In the genomic region with DNA sequence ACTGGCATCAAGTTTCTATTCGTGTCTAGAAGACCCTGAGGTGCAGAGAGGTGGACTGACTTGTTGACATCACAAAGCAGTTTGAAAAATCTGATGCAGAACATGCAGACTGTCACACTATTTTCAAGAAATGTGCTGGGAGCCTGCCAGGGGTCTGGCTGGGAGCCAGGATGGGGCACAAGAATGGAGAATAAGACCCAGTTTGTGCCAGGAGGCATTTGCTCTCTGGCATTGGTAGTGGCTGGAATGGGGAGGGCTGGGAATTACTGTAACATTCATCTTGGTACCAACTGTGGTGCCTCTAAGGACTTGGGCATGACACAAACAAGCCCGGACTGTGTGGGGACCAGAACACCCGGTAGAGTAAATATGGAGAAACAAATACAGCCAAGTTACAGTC, we compare ENCODE assay signal across 12 mouse cellular contexts.
DNase-seq lines count a peak whose midpoint lies in the region; ATAC-seq lines count a peak whose summit lies in the region.
"Had no signal": no experiment of that assay in that cellular context is flagged by ENCODE, and none has a peak within 500 bp of the region (broad histone marks: within the 10 kb centered on the region; RNA-seq: fewer than 3 reads in every experiment).

No protein-coding gene starts in this region.

- no peaks in the 10 kb centered on the region for H3K36me3 ChIP-seq in hindbrain, embryonic 13.5 days
- no peaks in the 10 kb centered on the region for H3K36me3 ChIP-seq in hindbrain, embryonic 10.5 days
- H3K36me3 ChIP-seq in liver, embryonic 11.5 days (ENCODE audit: control insufficient read depth, insufficient read depth, low read length), result no peaks in the 10 kb centered on the region
- H3K36me3 ChIP-seq: embryonic facial prominence, embryonic 15.5 days; neural tube, embryonic 15.5 days had no signal

- H3K4me2 ChIP-seq in hindbrain, embryonic 13.5 days, result no peak overlapping the region
- no peak overlapping the region for H3K4me2 ChIP-seq in liver, embryonic 11.5 days
- H3K4me2 ChIP-seq: embryonic facial prominence, embryonic 15.5 days; neural tube, embryonic 15.5 days had no signal

- no peaks in the 10 kb centered on the region for H3K9me3 ChIP-seq in hindbrain, embryonic 13.5 days
- no peaks in the 10 kb centered on the region for H3K9me3 ChIP-seq in hindbrain, embryonic 10.5 days
- no peaks in the 10 kb centered on the region for H3K9me3 ChIP-seq in liver, embryonic 11.5 days (ENCODE audit: control insufficient read depth, low read length)
- H3K9me3 ChIP-seq: embryonic facial prominence, embryonic 15.5 days; neural tube, embryonic 15.5 days had no signal

- peaks cover 14% of the 10 kb centered on the region for H3K4me1 ChIP-seq in hindbrain, embryonic 13.5 days (replicated peaks)
- H3K4me1 ChIP-seq in hindbrain, embryonic 10.5 days (replicated peaks), result no peaks in the 10 kb centered on the region
- no peaks in the 10 kb centered on the region for H3K4me1 ChIP-seq in liver, embryonic 11.5 days (replicated peaks; ENCODE audit: control insufficient read depth, insufficient read depth, low read length)

- peak; percentile 74; the same call in 1 of the 2 replicates for ATAC-seq in hindbrain, embryonic 13.5 days (ENCODE audit: low FRiP score)
- no peak for ATAC-seq in liver, embryonic 11.5 days (replicated peaks; ENCODE audit: low FRiP score)
- ATAC-seq: Patski had no signal

- 74% methylated on average over 3 of the region's 3 CpGs for WGBS in hindbrain, embryonic 13.5 days
- WGBS in hindbrain, embryonic 10.5 days, result 83% methylated on average over 3 of the region's 3 CpGs
- WGBS in liver, embryonic 11.5 days, result 70% methylated on average over 3 of the region's 3 CpGs

- no peak overlapping the region for H3K27ac ChIP-seq in hindbrain, embryonic 13.5 days
- no peak overlapping the region for H3K27ac ChIP-seq in hindbrain, embryonic 10.5 days
- no peak overlapping the region for H3K27ac ChIP-seq in liver, embryonic 11.5 days (ENCODE audit: low read depth, low read length)
- H3K27ac ChIP-seq: embryonic facial prominence, embryonic 15.5 days; liver, embryonic 14.5 days; neural tube, embryonic 15.5 days had no signal

- DNase-seq in hindbrain, embryonic 10.5 days (ENCODE audit: low spot score), result no peak
- peak; percentile 43 for DNase-seq in adrenal gland, postnatal 14 days
- peak; percentile 6 for DNase-seq in cerebellum, adult 8-10 months
- DNase-seq in layer of hippocampus, postnatal 14 days (ENCODE audit: low spot score in 2 of 2), result peak; percentile 31 to 59
- no peak for DNase-seq in liver, embryonic 11.5 days (ENCODE audit: low spot score)
- no peak for DNase-seq in spleen, adult 18-20 months
- DNase-seq: thymus, postnatal 4 days had no signal

- no peak overlapping the region for H3K9ac ChIP-seq in hindbrain, embryonic 13.5 days
- H3K9ac ChIP-seq in liver, embryonic 11.5 days (ENCODE audit: low read depth, low read length), result no peak overlapping the region
- H3K9ac ChIP-seq: embryonic facial prominence, embryonic 15.5 days; liver, embryonic 14.5 days; neural tube, embryonic 15.5 days had no signal

- H3K27me3 ChIP-seq in hindbrain, embryonic 13.5 days, result no peaks in the 10 kb centered on the region
- no peaks in the 10 kb centered on the region for H3K27me3 ChIP-seq in hindbrain, embryonic 10.5 days (ENCODE audit: insufficient read depth, poor library complexity, severe bottlenecking)
- H3K27me3 ChIP-seq in liver, embryonic 11.5 days (replicated peaks; ENCODE audit: control insufficient read depth, insufficient read depth, low read length), result no peaks in the 10 kb centered on the region
- H3K27me3 ChIP-seq: embryonic facial prominence, embryonic 15.5 days; neural tube, embryonic 15.5 days; Patski had no signal

- H3K4me3 ChIP-seq in hindbrain, embryonic 13.5 days, result no peak overlapping the region
- no peak overlapping the region for H3K4me3 ChIP-seq in hindbrain, embryonic 10.5 days
- no peak overlapping the region for H3K4me3 ChIP-seq in liver, embryonic 11.5 days (ENCODE audit: low read depth, low read length)
- H3K4me3 ChIP-seq: embryonic facial prominence, embryonic 15.5 days; neural tube, embryonic 15.5 days had no signal

Comparison
In these comparisons a context has a peak if more than half of its experiments do, and no peak if none do; other contexts are left out.
1. DNase-seq: peak in adrenal gland, postnatal 14 days (single experiment), cerebellum, adult 8-10 months (single experiment) and layer of hippocampus, postnatal 14 days (2 of 2); none in hindbrain, embryonic 10.5 days (single experiment), liver, embryonic 11.5 days (single experiment) and spleen, adult 18-20 months (0 of 2).